Mouse (Mus musculus) right cerebral cortex, postnatal 10 days (tissue): Measurements from ENCODE around the gene Kdm3a.
A peak's percentile ranks its signal among the peaks of the same experiment; 100 is the strongest.

ENCODE experiments used
- DNase-seq, 2 experiments: peaks; one replicate each; pipeline ENCODE4 v3.0.0; 2021; ENCODE audit warnings: low spot score in 2 of 2

Gene Kdm3a

GRCm38 (mm10) chr6:71632829-71633662, at the start of gene Kdm3a:
Gene Kdm3a, minus strand, starts transcription at chr6:71632990.
- DNase-seq: peak; percentile 99

- no peak for DNase-seq
These were observed 46.1 kb upstream of the Kdm3a start for GRCm38 (mm10) chr6:71678891-71679290.

DNA sequence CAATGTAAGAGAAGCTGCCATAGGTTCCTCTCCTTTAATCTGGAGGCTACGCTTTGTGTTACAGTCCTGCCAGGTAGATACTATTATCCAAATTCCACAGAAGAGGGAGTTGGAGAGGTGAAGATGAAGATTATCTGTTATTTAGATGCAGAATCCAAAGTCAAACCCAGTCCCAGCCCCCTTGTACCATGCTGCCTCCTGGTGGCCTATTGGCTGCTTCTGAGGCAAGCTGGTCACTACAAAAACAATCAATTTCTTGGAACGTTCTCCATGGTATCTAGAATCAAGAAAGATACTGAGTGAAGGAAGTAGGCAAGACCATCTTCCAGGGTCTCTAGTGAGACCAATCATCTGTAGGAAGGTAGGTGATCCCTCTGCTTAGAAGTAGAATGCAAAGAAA, 40.4 kb upstream of the Kdm3a start:
- no peak for DNase-seq

DNA sequence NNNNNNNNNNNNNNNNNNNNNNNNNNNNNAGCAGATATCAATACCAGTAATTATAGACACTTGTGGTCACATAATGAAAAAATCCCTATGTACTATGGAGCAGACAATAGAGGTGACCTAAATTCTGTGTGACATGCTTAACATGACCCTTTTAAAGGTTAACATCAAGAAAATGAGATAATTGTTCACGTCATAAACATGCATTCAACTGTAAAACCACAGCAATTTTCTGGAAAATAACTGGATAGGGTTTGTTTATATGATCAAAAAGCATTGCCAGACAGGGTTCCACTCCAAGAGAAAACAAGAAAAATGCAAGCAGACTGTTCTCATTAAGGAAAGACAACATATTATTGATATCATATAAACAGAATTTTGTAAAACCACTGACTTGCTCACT, 31.7 kb upstream of the Kdm3a start:
- DNase-seq: no peak

GRCm38 (mm10) chr6:71658290-71658689, 25.5 kb upstream of the Kdm3a start:
- DNase-seq: no peak

- DNase-seq: no peak
These were observed 23.0 kb upstream of the Kdm3a start for GRCm38 (mm10) chr6:71655835-71656234.

DNA sequence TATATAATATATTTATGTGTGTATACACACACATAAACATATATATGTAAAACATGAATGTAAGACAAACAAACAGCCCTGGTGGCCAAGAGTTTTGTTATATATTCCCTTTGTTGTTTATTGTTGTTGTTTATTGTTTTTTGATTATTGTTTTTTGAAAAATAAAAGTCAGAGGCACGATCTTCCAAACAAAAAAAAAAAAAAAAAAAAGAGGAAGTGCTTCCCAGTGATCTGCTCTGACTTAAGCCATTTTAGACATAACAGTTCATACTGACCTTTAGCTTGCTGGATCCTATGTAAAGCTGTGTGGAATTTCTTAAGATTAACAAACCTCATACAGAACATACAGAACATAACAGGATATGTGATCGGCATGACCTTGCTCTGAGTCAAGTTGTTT, 19.1 kb upstream of the Kdm3a start:
- DNase-seq: no peak

DNA sequence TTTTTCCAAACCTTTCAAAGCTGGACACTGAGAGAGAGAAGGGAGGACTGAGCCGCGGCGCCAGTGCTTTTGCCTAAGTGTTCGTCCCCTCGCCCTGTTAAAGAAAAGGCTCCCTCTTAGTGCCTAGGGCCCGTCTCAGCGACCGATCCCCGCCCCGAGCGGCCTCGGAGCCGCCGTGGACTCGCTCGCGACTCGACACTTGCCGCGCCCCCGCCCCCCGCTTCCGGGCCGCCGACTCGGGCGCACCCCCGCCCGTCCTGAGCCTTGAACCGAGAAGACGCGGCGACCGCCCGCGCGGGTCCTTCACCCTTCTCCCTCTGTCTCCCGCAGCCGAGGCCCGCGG, 333 bp downstream of the Kdm3a start:
- DNase-seq: no peak

DNA sequence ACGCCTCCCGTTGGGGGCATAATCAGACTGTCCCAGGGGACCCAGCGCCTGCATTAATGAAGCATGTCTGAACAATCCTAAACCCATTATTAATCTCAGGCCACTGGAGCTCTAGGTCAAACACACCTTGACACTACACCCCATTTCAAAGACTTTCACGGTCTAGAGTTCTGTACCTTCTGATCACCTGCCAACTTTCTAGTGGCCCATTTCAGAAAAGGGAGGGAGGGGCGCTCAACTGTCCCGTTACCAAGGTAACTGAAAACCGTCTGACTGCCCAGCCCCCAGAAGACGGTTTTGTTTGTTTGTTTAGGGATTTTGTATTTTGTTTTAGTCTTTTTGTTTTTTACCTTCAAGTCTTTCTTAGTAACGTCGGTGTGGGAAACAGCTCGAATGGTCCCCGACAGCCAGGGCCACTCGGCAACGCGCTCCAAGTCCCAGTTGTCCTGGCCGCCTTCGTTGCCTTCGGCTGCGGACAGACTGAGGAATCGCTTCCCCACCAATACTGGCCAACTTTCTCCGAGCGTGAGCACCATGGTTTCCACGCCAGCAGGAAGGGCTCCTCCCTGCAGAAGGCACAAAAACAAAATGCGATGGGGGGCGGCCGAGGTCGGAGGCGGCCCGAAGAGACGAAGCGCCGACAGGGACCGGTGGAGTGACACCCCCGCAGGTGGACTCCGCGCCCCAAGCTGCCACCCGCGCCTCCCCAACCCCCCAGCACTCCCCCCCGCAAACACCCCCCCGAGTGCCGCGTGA, 906 bp downstream of the Kdm3a start:
- DNase-seq: peak; percentile 68 to 69

DNA sequence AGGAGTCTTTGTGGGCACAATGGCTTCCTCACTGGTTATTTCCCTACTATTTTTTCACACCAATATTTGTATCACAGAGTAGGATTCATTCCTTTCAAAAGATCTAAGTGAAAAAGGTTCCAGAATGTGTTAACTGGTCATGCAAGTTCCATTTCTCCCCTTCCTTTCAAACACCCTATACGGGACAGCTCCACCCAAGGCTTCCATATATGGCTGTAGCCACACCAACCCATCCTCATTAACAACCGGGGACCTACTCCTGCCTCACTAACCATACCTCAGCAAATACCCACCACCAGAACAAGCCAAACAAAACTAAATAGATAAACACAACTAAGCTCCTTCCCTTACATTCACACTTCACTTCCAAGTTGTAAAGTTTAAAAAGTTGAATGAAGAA, 1.6 kb downstream of the Kdm3a start:
- DNase-seq: no peak

DNA sequence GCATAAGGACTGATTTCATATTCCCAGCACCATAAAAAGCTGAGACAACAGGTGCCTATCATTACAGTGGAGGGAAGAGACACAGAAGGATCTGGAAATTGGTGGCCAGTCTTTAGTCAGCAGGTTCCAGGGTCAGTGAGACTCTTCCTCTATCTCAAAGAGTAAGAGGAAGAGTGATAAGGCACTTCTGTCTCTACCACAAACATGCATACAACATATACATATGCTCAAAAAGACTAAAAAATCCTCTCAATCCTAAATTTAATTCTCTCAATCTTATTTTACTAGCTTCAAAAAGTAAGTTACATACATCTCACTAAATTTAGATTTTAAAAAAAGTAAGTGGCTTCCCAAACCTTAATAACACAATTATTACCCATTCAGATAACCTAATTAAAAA, 5.5 kb downstream of the Kdm3a start:
- DNase-seq: no peak

- no peak for DNase-seq
These were observed 6.8 kb downstream of the Kdm3a start for GRCm38 (mm10) chr6:71625984-71626383.

- no peak for DNase-seq
These were observed 8.1 kb downstream of the Kdm3a start for GRCm38 (mm10) chr6:71624723-71625122.

DNA sequence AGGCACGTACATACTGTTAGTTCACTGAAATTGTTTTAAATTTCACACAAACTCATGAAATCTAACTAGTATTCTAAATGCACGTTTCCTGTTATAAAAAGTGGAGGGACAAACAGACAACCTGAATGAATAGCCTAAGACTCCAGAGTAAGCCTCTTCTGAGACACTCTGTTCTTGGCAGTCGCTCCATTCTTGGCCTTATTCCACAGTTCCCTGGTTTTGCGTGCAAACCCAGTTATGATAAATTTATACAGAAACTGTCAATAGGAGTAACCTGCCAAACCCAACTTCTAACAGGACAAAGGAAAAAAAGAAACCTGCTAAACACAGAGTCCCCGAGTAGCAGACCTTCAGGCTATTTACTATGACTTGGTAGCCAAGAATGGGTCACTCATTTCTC, 10.8 kb downstream of the Kdm3a start:
- DNase-seq: peak in 1 of 2 experiments; percentile 48

- DNase-seq: no peak
These were observed 11.2 kb downstream of the Kdm3a start for GRCm38 (mm10) chr6:71621551-71621950.

DNA sequence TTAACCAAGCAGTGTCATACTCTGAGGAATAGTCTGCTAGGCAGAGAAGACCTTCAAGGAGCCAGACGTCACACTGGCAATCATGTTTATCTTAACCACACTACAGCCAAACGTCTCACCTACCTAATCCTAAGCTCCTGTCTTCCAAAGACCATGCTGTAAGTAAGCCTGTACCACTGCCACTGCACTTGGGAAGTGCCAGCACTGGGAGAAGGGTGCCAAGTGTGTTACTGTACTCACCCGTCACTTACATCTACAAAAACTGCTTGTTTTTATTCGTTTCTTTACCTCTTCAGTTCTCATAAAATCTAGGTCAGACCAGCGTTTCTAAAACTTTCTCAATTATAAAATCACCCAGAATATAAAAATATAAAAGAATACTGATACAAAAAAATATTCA, 15.8 kb downstream of the Kdm3a start:
- DNase-seq: no peak

- DNase-seq: no peak
These were observed 19.6 kb downstream of the Kdm3a start for GRCm38 (mm10) chr6:71613225-71613624.

DNA sequence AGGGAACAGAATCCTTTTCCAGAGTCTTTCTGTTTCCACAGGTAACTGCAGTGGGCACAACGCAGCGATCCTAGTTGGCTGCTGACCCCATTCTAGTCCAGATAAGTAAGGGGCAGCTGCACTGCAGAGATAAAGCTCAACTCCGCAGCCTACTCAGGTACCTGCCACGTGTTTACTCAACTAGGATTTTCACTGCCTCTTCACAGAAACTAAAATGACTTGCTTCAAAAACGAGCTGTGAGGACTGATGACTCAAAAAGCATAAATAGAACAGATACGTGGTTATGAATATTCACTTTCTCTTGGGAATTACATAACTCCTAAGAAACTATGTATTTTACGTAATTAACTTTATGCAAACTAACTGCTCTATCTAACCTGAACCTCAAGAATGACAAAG, 22.8 kb downstream of the Kdm3a start:
- no peak for DNase-seq

- DNase-seq: no peak
These were observed 23.8 kb downstream of the Kdm3a start for GRCm38 (mm10) chr6:71608994-71609393.

DNA sequence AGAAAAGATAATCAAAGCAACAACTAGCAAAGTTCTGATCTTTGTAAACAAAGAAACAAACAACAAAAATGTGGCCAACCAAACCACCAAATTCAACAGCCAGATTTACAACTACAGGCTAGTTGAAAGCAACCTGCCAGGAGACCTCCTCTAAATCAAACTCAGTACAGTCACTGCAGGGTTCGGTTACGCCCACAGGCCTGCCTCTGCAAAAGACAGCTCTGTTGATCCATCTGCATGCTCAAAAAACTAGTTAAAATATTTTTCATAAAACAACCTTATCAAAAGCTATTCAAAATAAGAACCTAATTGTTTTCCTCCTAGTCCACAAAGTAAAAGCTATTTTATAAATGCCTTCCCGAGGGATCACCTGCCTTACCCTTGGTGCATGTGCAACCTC, 25.0 kb downstream of the Kdm3a start:
- DNase-seq: no peak

- no peak for DNase-seq
These were observed 42.6 kb downstream of the Kdm3a start for GRCm38 (mm10) chr6:71590154-71590553.

DNA sequence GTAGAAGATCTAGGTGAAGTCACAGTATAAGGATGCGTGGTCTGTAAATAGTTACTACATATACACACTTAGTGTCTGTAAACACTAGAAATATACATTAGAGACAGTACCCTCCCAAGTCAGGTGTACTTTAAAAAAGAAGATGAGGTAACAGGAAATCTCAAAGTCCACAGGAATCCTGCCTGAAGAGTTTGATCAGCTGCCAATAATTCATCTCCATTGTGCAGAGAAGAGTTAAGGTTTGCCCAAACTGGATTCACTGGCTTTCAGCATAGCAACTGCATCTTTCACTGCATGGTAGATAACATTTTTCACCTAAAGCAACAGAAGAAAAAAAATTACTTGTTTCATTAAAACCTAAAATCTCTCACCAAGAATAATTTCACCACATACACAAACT, 43.4 kb downstream of the Kdm3a start:
- no peak for DNase-seq

GRCm38 (mm10) chr6:71583198-71583597, 49.6 kb downstream of the Kdm3a start:
- DNase-seq: no peak
